In genomic region chr14:54883154-54884021, GRCm38 (mm10) we compare ENCODE assay signal across 8 mouse cellular contexts. TPM values are rescaled to one million over a fixed set of nuclear protein-coding genes. Genes with fewer than 3 reads are reported as not detected.
DNase-seq lines count a peak whose midpoint lies in the region; ATAC-seq and TF ChIP-seq lines count a peak whose summit lies in the region.

Bcl2l2 (plus strand) TSS chr14:54883377.
Gm20521 (plus strand) TSS chr14:54883441.

- WGBS in embryonic facial prominence, embryonic 13.5 days: under 1% methylated on average over 27 of the region's 27 CpGs
- WGBS in heart, adult 2 months: 1% methylated on average over 24 of the region's 27 CpGs
- under 1% methylated on average over 26 of the region's 27 CpGs for WGBS in limb, embryonic 14.5 days
- under 1% methylated on average over 27 of the region's 27 CpGs for WGBS in midbrain, embryonic 14.5 days
- 4% methylated on average over 27 of the region's 27 CpGs for WGBS in spleen, adult 2 months

- TF ChIP-seq POLR2A in heart, adult 2 months (IDR thresholded peaks at IDR 0.05; ENCODE audit: insufficient read depth, low read depth, low read length): peak; percentile 95
- peak; percentile 44; the same call in 1 of the 2 replicates for TF ChIP-seq POLR2A in limb, embryonic 14.5 days (IDR thresholded peaks at IDR 0.05; ENCODE audit: borderline replicate concordance, extremely low read depth, insufficient read depth, insufficient read length)
- 0 out of 2 replicates have a peak, but pooled peaks have one; percentile 19 for TF ChIP-seq POLR2A in spleen, adult 2 months (IDR thresholded peaks at IDR 0.05; ENCODE audit: low read depth, low read length)

- ATAC-seq in embryonic facial prominence, embryonic 13.5 days (ENCODE audit: insufficient number of reproducible peaks, insufficient read depth, low FRiP score, low TSS enrichment, low read depth): peak; percentile 78
- peak; percentile 92 for ATAC-seq in limb, embryonic 14.5 days (ENCODE audit: low FRiP score, low read depth)
- ATAC-seq in midbrain, embryonic 14.5 days (ENCODE audit: low FRiP score, low TSS enrichment): peak; percentile 86

- peaks cover 6% of the 10 kb centered on the region for H3K27me3 ChIP-seq in embryonic facial prominence, embryonic 13.5 days
- H3K27me3 ChIP-seq in heart, adult 2 months (ENCODE audit: control insufficient read depth, insufficient read depth, low read length): no peaks in the 10 kb centered on the region
- peaks cover 5% of the 10 kb centered on the region; the same call in 1 of the 2 replicates for H3K27me3 ChIP-seq in limb, embryonic 14.5 days (ENCODE audit: control insufficient read depth, insufficient read depth, low read length)
- H3K27me3 ChIP-seq in midbrain, embryonic 14.5 days (ENCODE audit: control insufficient read depth, insufficient read depth, low read length): no peaks in the 10 kb centered on the region
- no peaks in the 10 kb centered on the region for H3K27me3 ChIP-seq in spleen, adult 2 months (ENCODE audit: control insufficient read depth, insufficient read depth, low read length)

- peaks cover 11% of the 10 kb centered on the region for H3K36me3 ChIP-seq in embryonic facial prominence, embryonic 13.5 days
- no peaks in the 10 kb centered on the region for H3K36me3 ChIP-seq in heart, adult 2 months (ENCODE audit: control insufficient read depth, insufficient read depth, low read length)
- H3K36me3 ChIP-seq in limb, embryonic 14.5 days (ENCODE audit: control insufficient read depth, insufficient read depth, low read length): peaks cover 23% of the 10 kb centered on the region
- H3K36me3 ChIP-seq in midbrain, embryonic 14.5 days (ENCODE audit: control insufficient read depth, insufficient read depth, low read length): 0 out of 2 replicates have a peak, but pooled peaks cover 13% of the 10 kb centered on the region
- no peaks in the 10 kb centered on the region for H3K36me3 ChIP-seq in spleen, adult 2 months (ENCODE audit: control insufficient read depth, insufficient read depth, low read length)

- H3K27ac ChIP-seq in embryonic facial prominence, embryonic 13.5 days: peak within 1 kb of the TSS; percentile 93
- H3K27ac ChIP-seq in heart, adult 2 months: peak within 1 kb of the TSS; percentile 91
- peak within 1 kb of the TSS; percentile 90 for H3K27ac ChIP-seq in limb, embryonic 14.5 days (replicated peaks; ENCODE audit: low read depth, low read length)
- H3K27ac ChIP-seq in midbrain, embryonic 14.5 days (replicated peaks; ENCODE audit: low read depth, low read length): peak within 1 kb of the TSS; percentile 90
- peak within 1 kb of the TSS; percentile 40 for H3K27ac ChIP-seq in spleen, adult 2 months (ENCODE audit: insufficient read depth, low read length)

- peaks cover 18% of the 10 kb centered on the region for H3K4me1 ChIP-seq in embryonic facial prominence, embryonic 13.5 days
- peaks cover 2% of the 10 kb centered on the region for H3K4me1 ChIP-seq in heart, adult 2 months (ENCODE audit: control insufficient read depth, insufficient read depth, low read length)
- peaks cover 11% of the 10 kb centered on the region for H3K4me1 ChIP-seq in limb, embryonic 14.5 days (ENCODE audit: control insufficient read depth, insufficient read depth, low read length)
- peaks cover 16% of the 10 kb centered on the region for H3K4me1 ChIP-seq in midbrain, embryonic 14.5 days (ENCODE audit: control insufficient read depth, insufficient read depth, low read length)
- no peaks in the 10 kb centered on the region; the same call in 1 of the 2 replicates for H3K4me1 ChIP-seq in spleen, adult 2 months (ENCODE audit: control insufficient read depth, insufficient read depth, insufficient read length)

- H3K4me2 ChIP-seq in embryonic facial prominence, embryonic 13.5 days: peak within 1 kb of the TSS; percentile 80
- peak within 1 kb of the TSS; percentile 89 for H3K4me2 ChIP-seq in limb, embryonic 14.5 days (replicated peaks; ENCODE audit: low read depth, low read length, severe bottlenecking)
- peak within 1 kb of the TSS; percentile 74 for H3K4me2 ChIP-seq in midbrain, embryonic 14.5 days (ENCODE audit: low read length)

- TF ChIP-seq CTCF in heart, adult 2 months (IDR thresholded peaks at IDR 0.05): no peak
- no peak for TF ChIP-seq CTCF in spleen, adult 2 months (IDR thresholded peaks at IDR 0.05; ENCODE audit: extremely low read depth, insufficient read depth, insufficient read length, insufficient replicate concordance)

- no peaks in the 10 kb centered on the region for H3K9me3 ChIP-seq in embryonic facial prominence, embryonic 13.5 days
- H3K9me3 ChIP-seq in limb, embryonic 14.5 days (ENCODE audit: control insufficient read depth, low read length): no peaks in the 10 kb centered on the region
- no peaks in the 10 kb centered on the region for H3K9me3 ChIP-seq in midbrain, embryonic 14.5 days (ENCODE audit: control insufficient read depth, low read length)

- intact Hi-C loops in heart, adult 2 months (cut with DNase I): no loop called here

- no peaks in the 10 kb centered on the region for H3K79me2 ChIP-seq in heart, adult 2 months (replicated peaks; ENCODE audit: control insufficient read depth, insufficient read depth, low read length)

- H3K9ac ChIP-seq in embryonic facial prominence, embryonic 13.5 days: peak within 1 kb of the TSS; percentile 86
- peak within 1 kb of the TSS; percentile 68 for H3K9ac ChIP-seq in heart, adult 2 months (ENCODE audit: low read depth, low read length)
- H3K9ac ChIP-seq in limb, embryonic 14.5 days (ENCODE audit: low read depth, low read length, severe bottlenecking): peak within 1 kb of the TSS; percentile 78
- H3K9ac ChIP-seq in midbrain, embryonic 14.5 days (replicated peaks; ENCODE audit: low read length): peak within 1 kb of the TSS; percentile 84

- peak; percentile 90 for DNase-seq in 3134 (ENCODE audit: extremely low read depth, insufficient read length, low spot score)
- DNase-seq in adrenal gland, postnatal 25 days: peak; percentile 90
- DNase-seq in heart, adult 2 months: peak; percentile 85 to 86
- DNase-seq in kidney, adult 18-20 months: peak; percentile 85
- peak; percentile 88 for DNase-seq in limb, embryonic 14.5 days (ENCODE audit: low spot score)
- DNase-seq in midbrain, embryonic 14.5 days: peak; percentile 90
- peak in 1 of 2 experiments; percentile 25 for DNase-seq in spleen, adult 2 months (ENCODE audit: low read depth in 1 of 2, low spot score in 2 of 2)

- TF ChIP-seq EP300 in heart, adult 2 months (IDR thresholded peaks at IDR 0.05; ENCODE audit: insufficient read depth, low read depth, low read length): peak; percentile 65; the same call in 1 of the 2 replicates

- H3K4me3 ChIP-seq in embryonic facial prominence, embryonic 13.5 days: peak within 1 kb of the TSS; percentile 73
- H3K4me3 ChIP-seq in heart, adult 2 months: peak within 1 kb of the TSS; percentile 48
- peak within 1 kb of the TSS; percentile 70 for H3K4me3 ChIP-seq in limb, embryonic 14.5 days (replicated peaks; ENCODE audit: low read length)
- H3K4me3 ChIP-seq in midbrain, embryonic 14.5 days (replicated peaks; ENCODE audit: low read depth, low read length): peak within 1 kb of the TSS; percentile 68
- peak within 1 kb of the TSS; percentile 51 for H3K4me3 ChIP-seq in spleen, adult 2 months (ENCODE audit: extremely low read depth, insufficient read depth, insufficient read length)

RNA-seq across cellular contexts. Expression of gene Bcl2l2, which starts in this region (rescaled TPM):
- 50.0 and 62.2 TPM in 2 replicates for total RNA-seq in adrenal gland, postnatal 25 days (2021)
- 3.8 and 4.6 TPM in 2 replicates for polyA plus RNA-seq in embryonic facial prominence, embryonic 13.5 days (2015; fragmentation: Nextera tagmentation; extraction: Ambion mirVana)
- total RNA-seq in heart, adult 2 months (2021): 10 to 100 TPM; 42.4 to 45.0 TPM
- polyA plus RNA-seq in heart, adult 2 months (2012; rRNA removed): 29.2 and 44.4 TPM in 2 replicates
- polyA plus RNA-seq in limb, embryonic 14.5 days (2012; rRNA removed): 44.4 and 46.6 TPM in 2 replicates
- 5.4 and 5.5 TPM in 2 replicates for polyA plus RNA-seq in limb, embryonic 14.5 days (2014; fragmentation: Nextera tagmentation; extraction: Ambion mirVana)
- 5.5 and 5.8 TPM in 2 replicates for polyA plus RNA-seq in midbrain, embryonic 14.5 days (2014; fragmentation: Nextera tagmentation; extraction: Ambion mirVana)
- 16.6 and 16.9 TPM in 2 replicates for polyA plus RNA-seq in spleen, adult 2 months (2012; rRNA removed)

RNA-seq across cellular contexts. Expression of gene Gm20521, which starts in this region (rescaled TPM):
- total RNA-seq in adrenal gland, postnatal 25 days (2021): 10.0 TPM in 1 of 2 replicates, not detected in the other
- polyA plus RNA-seq in embryonic facial prominence, embryonic 13.5 days (2015; fragmentation: Nextera tagmentation; extraction: Ambion mirVana): 0.23 and 0.79 TPM in 2 replicates
- 1 to 10 TPM; 3.2 to 6.1 TPM for total RNA-seq in heart, adult 2 months (2021)
- not detected in 2 replicates for polyA plus RNA-seq in heart, adult 2 months (2012; rRNA removed)
- polyA plus RNA-seq in limb, embryonic 14.5 days (2012; rRNA removed): 0.16 and 1.7 TPM in 2 replicates
- 0.19 TPM in 1 of 2 replicates, not detected in the other for polyA plus RNA-seq in limb, embryonic 14.5 days (2014; fragmentation: Nextera tagmentation; extraction: Ambion mirVana)
- not detected in 2 replicates for polyA plus RNA-seq in midbrain, embryonic 14.5 days (2014; fragmentation: Nextera tagmentation; extraction: Ambion mirVana)
- polyA plus RNA-seq in spleen, adult 2 months (2012; rRNA removed): 3.1 TPM in 1 of 2 replicates, not detected in the other

Comparison
In these comparisons a context has a peak if more than half of its experiments do, and no peak if none do; other contexts are left out.
1. H3K27ac ChIP-seq: peak in every context shown above with its lines; median percentile 93 in embryonic facial prominence, embryonic 13.5 days; 91 in heart, adult 2 months; 90 in limb, embryonic 14.5 days; 90 in midbrain, embryonic 14.5 days; 40 in spleen, adult 2 months.
2. POLR2A ChIP-seq: peak in every context shown above with its lines; median percentile 95 in heart, adult 2 months; 44 in limb, embryonic 14.5 days; 19 in spleen, adult 2 months.